Mouse (Mus musculus): ENCODE measurements around the gene Tmem88b.

- TF ChIP-seq CTCF (IDR thresholded peaks at IDR 0.05; ENCODE audit: borderline replicate concordance, insufficient read depth, low read depth, low read length) = peak; percentile 82
- TF ChIP-seq POLR2A (IDR thresholded peaks at IDR 0.05; ENCODE audit: borderline replicate concordance, insufficient read depth, low read length) = peak; percentile 73; the same call in 1 of the 2 replicates
Observed at GRCm38 (mm10) chr4:155831205-155831766, 45.6 kb upstream of the Tmem88b start, which contains the start of gene Aurkaip1.

Measured in cerebellum, adult 2 months (tissue).